Mouse (Mus musculus): ENCODE data around the gene Tbc1d23. TPM values are rescaled to one million over a fixed set of nuclear protein-coding genes. Genes with fewer than 3 reads are reported as not detected.
"Not testable (repeated sequence)": the region's sequence is repeated elsewhere in the genome, so short reads cannot be mapped to it uniquely, and the experiment has no call there.

The Tbc1d23 gene
- polyA plus RNA-seq, 1 experiment from 2014 or later: 30.0 TPM

DNA sequence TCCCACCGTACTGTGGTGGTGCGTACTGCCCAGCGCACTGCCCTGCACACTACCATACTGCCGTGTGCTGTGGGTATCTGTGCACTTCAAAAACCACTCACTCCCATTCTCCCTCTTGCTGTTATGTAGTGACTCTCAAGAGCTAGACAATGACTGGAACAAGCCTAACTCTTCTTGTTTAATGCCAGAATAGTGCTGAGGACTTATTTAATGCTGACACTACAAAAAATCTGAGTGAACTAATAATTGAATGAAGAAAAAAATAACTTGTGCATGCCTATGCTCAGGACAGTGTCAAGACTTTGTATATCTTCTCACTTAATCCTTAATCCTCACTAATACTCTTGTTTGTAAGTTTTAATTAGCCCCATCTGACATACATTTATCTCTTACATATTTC, 16.2 kb upstream of the Tbc1d23 start:
- Histone ChIP-seq H3K4me2 (replicated peaks) (no peak overlapping the region), H3K4me1 (no peaks in the 10 kb centered on the region), H3K27ac (replicated peaks) (no peak overlapping the region), H3K27me3 (no peaks in the 10 kb centered on the region), H3K9me3 (no peaks in the 10 kb centered on the region), H3K36me3 (no peaks in the 10 kb centered on the region), H3K9ac (replicated peaks) (no peak overlapping the region), H3K4me3 (no peak overlapping the region)
- ATAC-seq (ENCODE audit: low FRiP score, low read depth): no peak
- 89% methylated on average over 4 of the region's 4 CpGs for WGBS

DNA sequence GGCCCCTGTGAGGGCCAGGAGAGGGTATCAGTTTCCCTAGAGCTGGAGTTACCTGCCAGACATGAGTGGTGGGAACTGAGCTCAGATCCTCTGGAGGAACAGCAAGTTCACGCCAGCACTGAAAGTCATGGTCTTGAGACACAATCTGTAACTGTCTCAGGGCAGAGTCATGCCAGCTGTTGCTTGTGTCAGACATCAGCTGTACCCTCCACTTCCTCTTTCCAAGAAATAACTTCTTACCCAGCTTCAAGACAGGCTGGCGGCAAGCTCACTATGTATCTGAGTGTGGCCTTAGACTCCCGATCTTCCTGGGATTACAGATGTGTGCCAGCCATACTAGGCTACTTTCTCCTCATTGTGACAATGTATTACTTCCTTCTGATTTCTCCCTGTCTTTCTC, 15.3 kb upstream of the Tbc1d23 start:
- H3K27me3 ChIP-seq: no peaks in the 10 kb centered on the region
- no peaks in the 10 kb centered on the region for H3K36me3 ChIP-seq
- ATAC-seq (ENCODE audit: low FRiP score, low read depth): no peak
- H3K4me2 ChIP-seq (replicated peaks): no peak overlapping the region
- no peak overlapping the region for H3K27ac ChIP-seq (replicated peaks)
- no peaks in the 10 kb centered on the region for H3K4me1 ChIP-seq
- H3K4me3 ChIP-seq: no peak overlapping the region
- H3K9ac ChIP-seq (replicated peaks): no peak overlapping the region
- 90% methylated on average over 3 of the region's 3 CpGs for WGBS
- no peaks in the 10 kb centered on the region for H3K9me3 ChIP-seq

DNA sequence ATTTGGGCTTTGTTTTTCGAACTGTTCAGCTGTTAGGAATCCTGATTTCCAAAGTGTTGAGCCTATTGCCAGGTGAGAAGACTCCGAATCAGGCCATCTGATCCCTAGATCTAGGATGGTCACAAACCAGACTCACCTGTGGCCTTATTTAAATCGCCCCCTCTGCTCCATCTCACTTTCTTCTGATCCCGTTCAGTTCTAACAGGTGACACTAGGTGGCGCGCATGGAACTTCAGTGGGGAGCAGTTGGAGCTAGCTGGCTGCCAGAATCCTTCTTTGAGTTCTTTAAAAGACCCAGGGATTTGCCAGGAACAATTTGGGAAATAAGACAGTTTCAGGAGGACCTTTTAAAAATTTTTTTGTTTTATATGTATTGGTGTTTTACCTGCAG, 12.5 kb upstream of the Tbc1d23 start:
- H3K4me3 ChIP-seq: no peak overlapping the region
- H3K27ac ChIP-seq (replicated peaks): no peak overlapping the region
- H3K9ac ChIP-seq (replicated peaks): no peak overlapping the region
- no peaks in the 10 kb centered on the region for H3K27me3 ChIP-seq
- H3K4me1 ChIP-seq: no peaks in the 10 kb centered on the region
- no peaks in the 10 kb centered on the region for H3K9me3 ChIP-seq
- H3K36me3 ChIP-seq: no peaks in the 10 kb centered on the region
- ATAC-seq (ENCODE audit: low FRiP score, low read depth): peak; percentile 75
- WGBS: 14% methylated on average over 6 of the region's 6 CpGs
- no peak overlapping the region for H3K4me2 ChIP-seq (replicated peaks)

DNA sequence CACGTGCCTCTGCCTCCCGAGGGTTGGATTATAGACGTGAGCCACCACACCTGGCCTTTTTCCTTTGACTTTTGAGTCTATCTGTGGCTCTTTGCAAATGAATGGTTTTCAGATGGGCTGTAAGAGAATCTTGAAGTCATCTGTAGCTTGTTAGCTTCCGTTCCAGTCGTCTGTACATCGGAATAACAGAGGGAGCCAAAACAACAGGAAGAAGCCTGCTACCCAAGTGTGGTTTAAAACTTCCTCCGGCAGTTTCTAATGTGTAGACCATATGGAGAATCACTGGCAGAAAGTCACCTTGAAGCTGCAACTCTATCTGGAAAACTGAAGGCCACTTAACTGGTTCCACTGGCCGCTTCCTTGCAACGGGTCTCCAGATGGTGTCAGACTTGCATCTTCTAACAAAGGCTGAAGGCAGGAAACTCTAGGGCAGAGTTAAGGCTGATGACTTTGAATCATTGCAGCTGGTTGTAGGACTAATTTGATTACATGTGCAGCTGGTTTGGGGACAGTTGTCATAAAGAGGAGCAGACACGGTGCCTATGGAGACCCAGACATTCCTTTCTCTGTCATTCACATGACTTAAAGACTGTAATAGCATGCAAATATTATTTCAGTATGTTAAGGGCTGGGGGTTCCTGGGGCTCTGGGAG, 12.0 kb upstream of the Tbc1d23 start:
- Histone ChIP-seq H3K4me2 (replicated peaks) (no peak overlapping the region), H3K9me3 (no peaks in the 10 kb centered on the region), H3K36me3 (no peaks in the 10 kb centered on the region), H3K4me3 (no peak overlapping the region), H3K27ac (replicated peaks) (no peak overlapping the region), H3K9ac (replicated peaks) (no peak overlapping the region), H3K4me1 (no peaks in the 10 kb centered on the region), H3K27me3 (no peaks in the 10 kb centered on the region)
- no peak for ATAC-seq (ENCODE audit: low FRiP score, low read depth)
- 60% methylated on average over 10 of the region's 10 CpGs for WGBS

DNA sequence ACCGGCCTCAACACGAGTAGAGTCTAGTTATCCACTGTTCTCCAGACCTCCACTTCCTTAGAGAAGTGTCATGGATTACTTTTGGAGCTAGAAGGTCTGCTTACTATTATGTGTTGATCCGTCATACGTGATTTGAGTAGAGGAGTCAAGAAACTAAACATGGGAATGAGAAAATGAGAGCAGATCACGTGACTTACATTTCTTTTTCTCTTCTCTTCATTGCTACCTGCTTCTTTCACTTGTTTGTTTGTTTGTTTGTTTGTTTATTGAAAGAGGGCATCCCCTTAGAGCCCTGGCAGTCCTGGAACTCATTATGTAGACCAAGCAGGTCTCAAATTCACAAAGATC, 11.5 kb upstream of the Tbc1d23 start:
- Histone ChIP-seq H3K36me3 (no peaks in the 10 kb centered on the region), H3K4me3 (no peak overlapping the region), H3K27ac (replicated peaks) (no peak overlapping the region), H3K9me3 (no peaks in the 10 kb centered on the region), H3K4me2 (replicated peaks) (no peak overlapping the region), H3K9ac (replicated peaks) (no peak overlapping the region), H3K4me1 (no peaks in the 10 kb centered on the region), H3K27me3 (no peaks in the 10 kb centered on the region)
- 90% methylated on average over 5 of the region's 5 CpGs for WGBS
- no peak for ATAC-seq (ENCODE audit: low FRiP score, low read depth)

DNA sequence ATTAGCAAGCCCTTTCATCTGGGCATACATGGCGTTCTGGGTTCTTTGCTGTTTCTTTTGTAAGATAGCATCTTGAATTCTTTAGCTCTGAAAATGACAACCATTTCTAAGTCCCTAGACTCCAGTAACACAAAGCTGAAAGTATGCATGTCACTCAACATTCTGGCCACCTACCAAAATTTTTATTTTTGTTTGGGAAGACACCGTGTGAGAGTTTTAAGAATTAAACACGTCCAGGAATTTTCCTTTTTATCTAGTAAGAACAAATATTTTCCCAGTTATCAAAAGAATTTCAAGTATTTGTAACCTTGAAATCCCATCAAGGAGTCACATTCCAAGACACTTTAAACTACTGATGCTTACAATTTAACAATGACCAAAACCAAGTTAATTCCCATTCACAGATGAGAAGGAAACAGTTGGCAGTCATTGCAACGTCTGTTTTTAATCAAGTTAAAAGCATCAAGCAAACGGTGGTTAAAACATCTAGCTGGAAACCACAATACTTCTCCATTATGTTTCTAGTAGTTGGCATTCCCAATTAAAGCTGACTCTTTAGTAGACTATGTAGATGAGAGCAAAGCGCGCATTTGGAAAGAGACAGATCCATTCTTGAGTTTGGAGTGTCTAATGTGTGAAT, 4.7 kb upstream of the Tbc1d23 start:
- Histone ChIP-seq H3K4me2 (replicated peaks) (no peak overlapping the region), H3K9me3 (no peaks in the 10 kb centered on the region), H3K27me3 (no peaks in the 10 kb centered on the region), H3K4me3 (no peak overlapping the region), H3K4me1 (no peaks in the 10 kb centered on the region), H3K36me3 (no peaks in the 10 kb centered on the region), H3K9ac (replicated peaks) (no peak overlapping the region), H3K27ac (replicated peaks) (no peak overlapping the region)
- WGBS: 54% methylated on average over 7 of the region's 7 CpGs
- ATAC-seq (ENCODE audit: low FRiP score, low read depth): no peak

DNA sequence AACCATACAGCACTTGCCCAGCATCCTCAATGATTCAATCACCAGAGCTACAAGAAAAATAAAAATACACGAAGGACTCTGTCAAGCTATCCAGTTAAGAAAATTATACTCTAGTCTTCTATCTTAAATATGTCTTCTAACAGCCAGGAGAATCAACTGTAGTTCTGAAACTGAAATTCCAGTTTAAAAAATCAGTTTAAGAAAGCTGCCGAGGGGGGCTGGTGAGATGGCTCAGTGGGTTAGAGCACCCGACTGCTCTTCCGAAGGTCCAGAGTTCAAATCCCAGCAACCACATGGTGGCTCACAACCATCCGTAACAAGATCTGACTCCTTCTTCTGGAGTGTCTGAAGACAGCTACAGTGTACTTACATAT, 620 bp upstream of the Tbc1d23 start:
- not testable (repeated sequence) for ATAC-seq (ENCODE audit: low FRiP score, low read depth); H3K27ac ChIP-seq (replicated peaks); H3K27me3 ChIP-seq; H3K36me3 ChIP-seq; H3K9me3 ChIP-seq; H3K9ac ChIP-seq (replicated peaks); H3K4me1 ChIP-seq
- WGBS: 66% methylated on average over 4 of the region's 5 CpGs
- Histone ChIP-seq H3K4me3 (peak overlapping the region; percentile 86), H3K4me2 (replicated peaks) (peak overlapping the region; percentile 63)

DNA sequence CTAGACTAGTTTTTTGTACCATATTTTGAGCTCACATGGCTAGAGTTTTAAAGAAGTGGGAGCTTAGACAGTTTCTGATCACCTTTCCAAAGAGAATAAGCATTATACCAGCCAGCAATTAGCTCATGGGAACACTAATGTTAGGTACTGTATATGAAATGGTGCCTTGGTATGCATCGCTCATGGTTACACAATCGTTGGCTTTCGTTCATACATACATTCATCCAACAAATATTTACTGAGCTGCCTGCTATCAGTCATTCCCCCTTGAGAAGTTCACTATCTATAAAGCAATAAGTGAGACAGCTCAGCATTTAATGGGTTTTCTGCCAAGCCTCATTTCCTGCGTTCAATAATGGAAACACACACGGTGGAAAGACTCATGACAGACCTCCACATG, 4.9 kb downstream of the Tbc1d23 start:
- no peak overlapping the region for H3K27ac ChIP-seq (replicated peaks)
- no peak for ATAC-seq (ENCODE audit: low FRiP score, low read depth)
- H3K4me3 ChIP-seq: no peak overlapping the region
- H3K4me1 ChIP-seq: peaks cover 7% of the 10 kb centered on the region
- no peaks in the 10 kb centered on the region for H3K36me3 ChIP-seq
- H3K9ac ChIP-seq (replicated peaks): no peak overlapping the region
- no peaks in the 10 kb centered on the region for H3K27me3 ChIP-seq
- H3K9me3 ChIP-seq: no peaks in the 10 kb centered on the region
- no peak overlapping the region for H3K4me2 ChIP-seq (replicated peaks)
- WGBS: 89% methylated on average over 5 of the region's 5 CpGs

DNA sequence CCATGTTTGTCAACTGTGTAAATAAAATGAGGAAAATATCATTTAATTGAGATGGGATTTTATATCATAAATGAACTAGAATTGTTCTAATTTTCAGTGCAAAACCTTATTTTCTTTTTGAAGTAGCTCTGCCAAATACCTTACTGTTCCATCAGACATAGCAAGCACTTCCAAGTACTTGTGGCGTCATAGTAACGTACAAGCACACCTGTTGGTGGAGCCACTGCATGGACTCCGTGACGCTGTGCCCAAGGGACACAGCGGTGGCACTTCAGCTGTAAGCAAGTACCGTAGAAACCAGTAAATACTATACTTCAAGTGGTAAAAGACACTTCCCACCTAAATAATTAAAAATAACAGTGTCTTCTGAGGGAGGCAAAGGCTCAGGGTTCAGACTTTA, 10.9 kb downstream of the Tbc1d23 start:
- Histone ChIP-seq H3K9ac (replicated peaks) (no peak overlapping the region), H3K36me3 (0 out of 2 replicates have a peak, but pooled peaks cover 8% of the 10 kb centered on the region), H3K9me3 (no peaks in the 10 kb centered on the region), H3K4me1 (no peaks in the 10 kb centered on the region), H3K27me3 (no peaks in the 10 kb centered on the region), H3K4me2 (replicated peaks) (no peak overlapping the region), H3K4me3 (no peak overlapping the region), H3K27ac (replicated peaks) (no peak overlapping the region)
- no peak for ATAC-seq (ENCODE audit: low FRiP score, low read depth)
- 94% methylated on average over 6 of the region's 6 CpGs for WGBS

DNA sequence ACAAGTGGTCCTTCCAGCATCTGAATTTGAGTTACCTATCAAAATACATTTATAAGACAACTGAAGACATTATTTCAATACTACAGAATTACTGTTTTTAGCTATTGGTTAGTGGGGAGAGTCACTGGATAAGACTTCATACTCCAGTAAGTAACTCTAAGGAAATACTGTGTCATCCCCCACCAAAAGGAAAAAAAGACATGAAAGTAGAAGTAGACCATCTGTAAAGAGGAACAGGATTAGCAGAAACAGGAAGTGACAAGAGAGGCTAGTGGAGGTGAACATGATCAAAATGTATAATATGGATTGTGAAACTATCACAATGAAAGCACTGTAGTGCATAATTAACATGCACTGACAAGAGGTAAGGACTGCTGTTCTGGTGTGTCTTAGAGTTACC, 15.3 kb downstream of the Tbc1d23 start:
- H3K4me3 ChIP-seq: no peak overlapping the region
- no peak overlapping the region for H3K9ac ChIP-seq (replicated peaks)
- H3K9me3 ChIP-seq: no peaks in the 10 kb centered on the region
- H3K36me3 ChIP-seq: peaks cover 25% of the 10 kb centered on the region
- H3K27ac ChIP-seq (replicated peaks): no peak overlapping the region
- ATAC-seq (ENCODE audit: low FRiP score, low read depth): no peak
- H3K27me3 ChIP-seq: no peaks in the 10 kb centered on the region
- H3K4me1 ChIP-seq: no peaks in the 10 kb centered on the region
- H3K4me2 ChIP-seq (replicated peaks): no peak overlapping the region

DNA sequence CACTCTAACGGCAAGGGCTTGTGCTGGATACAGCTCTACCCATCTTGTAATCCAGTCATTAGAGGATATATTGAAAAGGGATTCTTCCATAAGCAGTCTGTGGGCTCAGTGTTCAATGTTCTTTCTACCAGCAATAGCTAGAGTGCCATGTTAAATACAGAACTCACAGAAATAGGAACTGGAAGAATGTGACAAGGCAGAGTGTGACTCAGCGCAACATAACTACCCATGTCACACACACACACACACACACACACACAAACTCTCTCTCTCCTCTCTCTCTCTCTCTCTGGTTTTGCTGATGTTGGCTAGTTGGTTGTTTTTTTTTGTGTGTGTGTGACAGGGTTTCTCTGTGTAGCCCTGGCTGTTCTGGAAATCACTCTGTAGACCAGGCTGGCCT, 20.3 kb downstream of the Tbc1d23 start:
- Histone ChIP-seq H3K9ac (replicated peaks) (no peak overlapping the region), H3K4me3 (no peak overlapping the region), H3K27me3 (no peaks in the 10 kb centered on the region), H3K4me2 (replicated peaks) (no peak overlapping the region), H3K9me3 (no peaks in the 10 kb centered on the region), H3K36me3 (peaks cover 25% of the 10 kb centered on the region), H3K27ac (replicated peaks) (no peak overlapping the region), H3K4me1 (no peaks in the 10 kb centered on the region)
- no peak for ATAC-seq (ENCODE audit: low FRiP score, low read depth)
- WGBS: 91% methylated on average over 2 of the region's 2 CpGs

DNA sequence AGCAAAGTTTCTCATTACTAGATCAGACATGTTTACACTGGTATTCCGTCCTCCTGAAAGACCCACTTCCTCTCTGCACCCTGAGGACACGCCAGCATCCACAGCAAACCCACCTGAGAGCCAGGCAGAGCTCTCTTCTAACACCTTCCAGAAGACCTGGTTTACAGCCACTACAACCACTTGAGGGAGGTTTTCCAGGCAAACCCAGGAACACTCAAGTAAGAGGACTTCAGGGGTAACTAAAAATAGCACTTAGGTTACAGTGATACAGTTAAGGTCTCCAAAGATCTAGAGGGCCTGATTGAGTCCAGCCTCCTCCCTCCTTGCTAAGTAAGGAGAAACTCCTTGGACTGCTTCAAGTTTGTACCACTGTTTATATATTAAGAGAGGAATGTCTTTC, 23.0 kb downstream of the Tbc1d23 start:
- no peaks in the 10 kb centered on the region for H3K27me3 ChIP-seq
- WGBS: 90% methylated on average over 2 of the region's 2 CpGs
- no peak overlapping the region for H3K27ac ChIP-seq (replicated peaks)
- H3K4me2 ChIP-seq (replicated peaks): no peak overlapping the region
- H3K9me3 ChIP-seq: no peaks in the 10 kb centered on the region
- no peaks in the 10 kb centered on the region for H3K4me1 ChIP-seq
- no peak overlapping the region for H3K9ac ChIP-seq (replicated peaks)
- ATAC-seq (ENCODE audit: low FRiP score, low read depth): no peak
- H3K36me3 ChIP-seq: peaks cover 25% of the 10 kb centered on the region
- H3K4me3 ChIP-seq: no peak overlapping the region

DNA sequence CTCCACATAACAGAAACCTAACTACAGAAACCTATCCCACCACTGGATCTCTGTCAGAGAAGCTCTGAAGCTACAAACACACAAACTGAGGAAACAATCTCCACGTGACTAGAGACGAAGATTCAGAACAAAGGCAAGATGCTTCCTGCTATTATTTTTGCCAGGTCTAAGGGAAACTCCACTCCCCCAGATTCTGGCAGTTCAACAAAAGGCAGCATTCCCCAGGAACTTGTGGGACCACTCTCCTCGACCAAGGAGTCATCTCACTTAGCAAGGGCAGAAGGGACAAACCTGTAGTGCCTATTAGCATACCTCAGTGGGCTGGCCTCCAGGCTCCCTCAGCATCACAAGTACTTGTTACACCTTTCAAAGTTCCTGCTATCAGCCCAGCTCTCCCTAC, 34.0 kb downstream of the Tbc1d23 start:
- Histone ChIP-seq H3K9ac (replicated peaks) (no peak overlapping the region), H3K27me3 (no peaks in the 10 kb centered on the region), H3K4me2 (replicated peaks) (no peak overlapping the region), H3K9me3 (no peaks in the 10 kb centered on the region), H3K4me3 (no peak overlapping the region), H3K27ac (replicated peaks) (no peak overlapping the region), H3K4me1 (no peaks in the 10 kb centered on the region), H3K36me3 (peaks cover 18% of the 10 kb centered on the region)
- no peak for ATAC-seq (ENCODE audit: low FRiP score, low read depth)
- 75% methylated on average over 3 of the region's 3 CpGs for WGBS
